Mouse (Mus musculus) intestine, postnatal 0 days (tissue): Measurements from ENCODE around the gene Tmc4. TPM values are rescaled to one million over a fixed set of nuclear protein-coding genes. Genes with fewer than 3 reads are reported as not detected.
A peak's percentile ranks its signal among the peaks of the same experiment; 100 is the strongest.

Experiments
- ATAC-seq: fragments of 200-750 bp; cut with Nextera tagmentation; 2 replicates; pipeline ENCODE4 v1.8.0; 2017; ENCODE audit warnings: mild to moderate bottlenecking, moderate TSS enrichment, moderate library complexity
- H3K27ac ChIP-seq: fragments of 300-500 bp; sonication (generic); 2 replicates; pipeline ENCODE4 v1.5.1; 2014; ENCODE audit warnings: mild to moderate bottlenecking, low read depth, low read length, moderate library complexity
- H3K27me3 ChIP-seq: fragments of 300-500 bp; sonication (generic); replicated peaks from 2 replicates; pipeline ENCODE4 v1.6.1; 2014; ENCODE audit warnings: low read length, mixed read lengths; ENCODE audit not compliant: control insufficient read depth, insufficient read depth
- H3K36me3 ChIP-seq: fragments of 300-500 bp; sonication (generic); 2 replicates; pipeline ENCODE4 v1.6.1; 2014; ENCODE audit warnings: mild to moderate bottlenecking, moderate library complexity; ENCODE audit not compliant: control insufficient read depth, insufficient read depth
- H3K4me1 ChIP-seq: fragments of 300-500 bp; sonication (generic); replicated peaks from 2 replicates; pipeline ENCODE4 v1.6.1; 2014; ENCODE audit warnings: antibody characterized with exemption, low read length, mixed read lengths; ENCODE audit not compliant: control insufficient read depth, insufficient read depth
- H3K4me2 ChIP-seq: fragments of 300-500 bp; sonication (generic); replicated peaks from 2 replicates; pipeline ENCODE4 v1.6.1; 2014; ENCODE audit warnings: low read depth, mild to moderate bottlenecking, moderate library complexity
- H3K4me3 ChIP-seq: fragments of 300-500 bp; sonication (generic); 2 replicates; pipeline ENCODE4 v1.5.1; 2014; ENCODE audit warnings: low read depth, low read length
- H3K9ac ChIP-seq: fragments of 300-500 bp; sonication (generic); 2 replicates; pipeline ENCODE4 v1.6.1; 2014; ENCODE audit warnings: mild to moderate bottlenecking, low read depth, low read length
- H3K9me3 ChIP-seq: fragments of 300-500 bp; sonication (generic); 2 replicates; pipeline ENCODE4 v1.6.1; 2016; ENCODE audit warnings: mixed run types; ENCODE audit not compliant: control insufficient read depth
- CTCF ChIP-seq: sonication (generic); IDR thresholded peaks from 2 replicates; pipeline ENCODE4 v1.5.1; 2016; ENCODE audit warnings: low read depth, mild to moderate bottlenecking, control low read depth, antibody characterized with exemption, moderate library complexity
- WGBS: fragments of 180-500 bp; shearing (Covaris S2); extraction: QIAGEN DNeasy Blood & Tissue Kit; methylation state at CpG from one replicate; pipeline ENCODE4 v1.1.7; 2014; 5-methylcytosine and 5-hydroxymethylcytosine counted together
- polyA plus RNA-seq: library from polyadenylated mRNA; unstranded; fragments of >200 nt; fragmentation: Nextera tagmentation; extraction: Ambion mirVana; gene quantifications from 2 replicates; pipeline ENCODE4 v1.2.1, GENCODE M21; 2015

The Tmc4 gene
- polyA plus RNA-seq, 1 experiment from 2014 or later, result 100 TPM

- peaks cover 17% of the 10 kb centered on the region for H3K36me3 ChIP-seq
- H3K4me1 ChIP-seq, result peaks cover 13% of the 10 kb centered on the region; the same call in 1 of the 2 replicates
- H3K27me3 ChIP-seq, result no peaks in the 10 kb centered on the region
- under 1% methylated on average over 55 of the region's 58 CpGs for WGBS
- peak within 1 kb of the TSS; percentile 78 for H3K4me3 ChIP-seq
- peak within 1 kb of the TSS; percentile 94 for H3K9ac ChIP-seq
- peak within 1 kb of the TSS; percentile 94 for H3K27ac ChIP-seq
- no peaks in the 10 kb centered on the region for H3K9me3 ChIP-seq
- peak; percentile 99 for ATAC-seq
- peak within 1 kb of the TSS; percentile 73 for H3K4me2 ChIP-seq
- TF ChIP-seq CTCF, result 0 out of 2 replicates have a peak, but pooled peaks have one; percentile 1
Measured at GRCm38 (mm10) chr7:3644672-3645487, 32.5 kb downstream of the Tmc4 start, which contains the start of gene Cnot3. Cnot3 (plus strand) TSS chr7:3645268.

- H3K27ac ChIP-seq, result peak overlapping the region; percentile 55; the same call in 1 of the 2 replicates
- ATAC-seq, result no peak
- peak overlapping the region; percentile 56 for H3K4me2 ChIP-seq
- no peak for TF ChIP-seq CTCF
- peaks cover 23% of the 10 kb centered on the region for H3K36me3 ChIP-seq
- no peak overlapping the region; the same call in 1 of the 2 replicates for H3K9ac ChIP-seq
- no peaks in the 10 kb centered on the region for H3K9me3 ChIP-seq
- H3K27me3 ChIP-seq, result no peaks in the 10 kb centered on the region
- peaks cover 13% of the 10 kb centered on the region; the same call in 1 of the 2 replicates for H3K4me1 ChIP-seq
- WGBS, result under 1% methylated on average over 11 of the region's 11 CpGs
- peak overlapping the region; percentile 38 for H3K4me3 ChIP-seq
Measured at GRCm38 (mm10) chr7:3644348-3644671, 33.0 kb downstream of the Tmc4 start.

GRCm38 (mm10) chr7:3643843-3644242, 33.5 kb downstream of the Tmc4 start:
- Histone ChIP-seq H3K4me2 (peak overlapping the region; percentile 56), H3K27ac (no peak overlapping the region), H3K36me3 (peaks cover 26% of the 10 kb centered on the region), H3K9me3 (no peaks in the 10 kb centered on the region), H3K4me1 (peaks cover 13% of the 10 kb centered on the region; the same call in 1 of the 2 replicates), H3K4me3 (peak overlapping the region; percentile 38; the same call in 1 of the 2 replicates), H3K27me3 (no peaks in the 10 kb centered on the region), H3K9ac (no peak overlapping the region)
- 14% methylated on average over 9 of the region's 9 CpGs for WGBS
- no peak for TF ChIP-seq CTCF
- ATAC-seq, result no peak

- ATAC-seq, result no peak
- WGBS, result 71% methylated on average over 5 of the region's 5 CpGs
- no peak overlapping the region for H3K4me2 ChIP-seq
Measured at GRCm38 (mm10) chr7:3643412-3643811, 33.9 kb downstream of the Tmc4 start.

GRCm38 (mm10) chr7:3630478-3630815, 46.9 kb downstream of the Tmc4 start:
- TF ChIP-seq CTCF, result no peak
- WGBS, result 52% methylated on average over 3 of the region's 3 CpGs
- H3K9ac ChIP-seq, result peak overlapping the region; percentile 73
- ATAC-seq, result no peak
- peak overlapping the region; percentile 75 for H3K4me2 ChIP-seq
- peak overlapping the region; percentile 53 for H3K4me3 ChIP-seq
- no peaks in the 10 kb centered on the region for H3K27me3 ChIP-seq
- H3K36me3 ChIP-seq, result peaks cover 20% of the 10 kb centered on the region
- H3K9me3 ChIP-seq, result no peaks in the 10 kb centered on the region
- 0 out of 2 replicates have a peak overlapping the region, but pooled peaks have one; percentile 79 for H3K27ac ChIP-seq
- H3K4me1 ChIP-seq, result peaks cover 7% of the 10 kb centered on the region

More at GRCm38 (mm10) chr7:3643412-3643811, 33.9 kb downstream of the Tmc4 start:
- H3K36me3 ChIP-seq, result peaks cover 29% of the 10 kb centered on the region
- H3K9ac ChIP-seq, result no peak overlapping the region
- TF ChIP-seq CTCF, result no peak
- H3K9me3 ChIP-seq, result no peaks in the 10 kb centered on the region
- H3K4me3 ChIP-seq, result no peak overlapping the region
- no peaks in the 10 kb centered on the region for H3K27me3 ChIP-seq
- H3K27ac ChIP-seq, result no peak overlapping the region
- H3K4me1 ChIP-seq, result peaks cover 13% of the 10 kb centered on the region; the same call in 1 of the 2 replicates

GRCm38 (mm10) chr7:3629543-3630477, 47.5 kb downstream of the Tmc4 start, which contains the start of the genes Tfpt and Prpf31:
Tfpt (minus strand) TSS chr7:3629929.
Prpf31 (plus strand) TSS chr7:3629985.
- Histone ChIP-seq H3K27me3 (no peaks in the 10 kb centered on the region), H3K9me3 (no peaks in the 10 kb centered on the region), H3K4me3 (peak within 1 kb of the TSS; percentile 53), H3K4me1 (peaks cover 7% of the 10 kb centered on the region), H3K36me3 (peaks cover 16% of the 10 kb centered on the region), H3K9ac (peak within 1 kb of the TSS; percentile 73), H3K27ac (peak within 1 kb of the TSS; percentile 79), H3K4me2 (peak within 1 kb of the TSS; percentile 75)
- ATAC-seq, result peak; percentile 93
- TF ChIP-seq CTCF, result no peak
- WGBS, result under 1% methylated on average over 47 of the region's 47 CpGs
